Mouse (Mus musculus): Measurements from ENCODE around the gene Fam124a. TPM values are rescaled to one million over a fixed set of nuclear protein-coding genes. Genes with fewer than 3 reads are reported as not detected.

Fam124a gene
- total RNA-seq, 4 experiments from 2014 or later = 1.3 to 3.3 (median 1.8) TPM

Other genes with a start within 250 kb of the Fam124a start
- 1 to 10 TPM in 3 of 4 experiments, under 1 TPM in 1; 0.97 to 1.9 (median 1.3) TPM for gene Gucy1b2, start 99.4 kb upstream of the Fam124a start, total RNA-seq (2022)
- not detected for gene Gm4131, start 11.2 kb downstream of the Fam124a start, total RNA-seq (2022)
- gene Serpine3, start 107.9 kb downstream of the Fam124a start, total RNA-seq (2022) = not detected
- 10 to 100 TPM; 53.6 to 71.6 (median 58.9) TPM for gene Ints6, start 205.4 kb downstream of the Fam124a start, total RNA-seq (2022)